Mouse (Mus musculus): ENCODE data around the gene 4933427D14Rik.

Gene 4933427D14Rik

GRCm38 (mm10) chr11:72207204-72207833, at the start of gene 4933427D14Rik, which contains the start of gene Txndc17:
TSS of gene 4933427D14Rik (minus strand) at chr11:72207459.
TSS of gene Txndc17 (plus strand) at chr11:72207547.
- peak; percentile 91 for DNase-seq

GRCm38 (mm10) chr11:72256441-72256840, 49.2 kb upstream of the 4933427D14Rik start:
- DNase-seq: no peak

GRCm38 (mm10) chr11:72255629-72256028, 48.4 kb upstream of the 4933427D14Rik start:
- DNase-seq: no peak

- DNase-seq: no peak
Measured at GRCm38 (mm10) chr11:72245196-72245753, 38.0 kb upstream of the 4933427D14Rik start.

- no peak for DNase-seq
Measured at GRCm38 (mm10) chr11:72240062-72240860, 33.0 kb upstream of the 4933427D14Rik start.

- no peak for DNase-seq
Measured at GRCm38 (mm10) chr11:72234013-72234412, 26.8 kb upstream of the 4933427D14Rik start.

GRCm38 (mm10) chr11:72232991-72233390, 25.7 kb upstream of the 4933427D14Rik start:
- no peak for DNase-seq

GRCm38 (mm10) chr11:72232068-72232467, 24.8 kb upstream of the 4933427D14Rik start:
- DNase-seq: no peak

- DNase-seq: no peak
Measured at GRCm38 (mm10) chr11:72228513-72228912, 21.3 kb upstream of the 4933427D14Rik start.

- DNase-seq: no peak
Measured at GRCm38 (mm10) chr11:72226901-72227300, 19.6 kb upstream of the 4933427D14Rik start.

- DNase-seq: peak; percentile 90
Measured at GRCm38 (mm10) chr11:72226020-72226791, 18.9 kb upstream of the 4933427D14Rik start.

GRCm38 (mm10) chr11:72224865-72225264, 17.6 kb upstream of the 4933427D14Rik start:
- peak; percentile 86 for DNase-seq

- no peak for DNase-seq
Measured at GRCm38 (mm10) chr11:72223414-72223813, 16.2 kb upstream of the 4933427D14Rik start.

- peak; percentile 84 for DNase-seq
Measured at GRCm38 (mm10) chr11:72221278-72221677, 14.0 kb upstream of the 4933427D14Rik start.

GRCm38 (mm10) chr11:72217116-72217515, 9.9 kb upstream of the 4933427D14Rik start:
- no peak for DNase-seq

GRCm38 (mm10) chr11:72215410-72215797, 8.1 kb upstream of the 4933427D14Rik start, which contains the start of gene Med31:
TSS of gene Med31 (minus strand) at chr11:72215592.
- peak; percentile 81 for DNase-seq

- peak; percentile 96 for DNase-seq
Measured at GRCm38 (mm10) chr11:72214591-72215409, 7.5 kb upstream of the 4933427D14Rik start.

GRCm38 (mm10) chr11:72207834-72208377, 647 bp upstream of the 4933427D14Rik start:
- no peak for DNase-seq

- peak; percentile 43 for DNase-seq
Measured at GRCm38 (mm10) chr11:72206341-72207203, 687 bp downstream of the 4933427D14Rik start, which contains the start of gene Gm43951. TSS of gene Gm43951 (minus strand) at chr11:72206840.

GRCm38 (mm10) chr11:72205256-72205655, 2.0 kb downstream of the 4933427D14Rik start:
- no peak for DNase-seq

All from retina, postnatal 1 day (tissue).